Mouse (Mus musculus) embryonic facial prominence, embryonic 15.5 days (tissue): ENCODE results near the gene Cacna1h. TPM values are rescaled to one million over a fixed set of nuclear protein-coding genes. Genes with fewer than 3 reads are reported as not detected.

Source experiments
- ATAC-seq: fragments of 200-750 bp; cut with Nextera tagmentation; 2 replicates; pipeline ENCODE4 v1.8.0; 2017; ENCODE audit warnings: low read depth, moderate TSS enrichment; ENCODE audit not compliant: insufficient number of reproducible peaks, low FRiP score, low TSS enrichment
- H3K27ac ChIP-seq: fragments of 300-500 bp; sonication (generic); replicated peaks from 2 replicates; pipeline ENCODE4 v1.5.1; 2015; ENCODE audit warnings: mild to moderate bottlenecking, inconsistent platforms
- H3K27me3 ChIP-seq: fragments of 300-500 bp; sonication (generic); 2 replicates; pipeline ENCODE4 v1.6.1; 2015; ENCODE audit warnings: inconsistent platforms
- H3K36me3 ChIP-seq: fragments of 300-500 bp; sonication (generic); 2 replicates; pipeline ENCODE4 v1.6.1; 2015; ENCODE audit warnings: mild to moderate bottlenecking, inconsistent platforms
- H3K4me1 ChIP-seq: fragments of 300-500 bp; sonication (generic); 2 replicates; pipeline ENCODE4 v1.6.1; 2015; ENCODE audit warnings: inconsistent platforms
- H3K4me2 ChIP-seq: fragments of 300-500 bp; sonication (generic); replicated peaks from 2 replicates; pipeline ENCODE4 v1.6.1; 2015; ENCODE audit warnings: mild to moderate bottlenecking, inconsistent platforms
- H3K4me3 ChIP-seq: fragments of 300-500 bp; sonication (generic); replicated peaks from 2 replicates; pipeline ENCODE4 v1.5.1; 2015; ENCODE audit warnings: mild to moderate bottlenecking, inconsistent platforms
- H3K9ac ChIP-seq: fragments of 300-500 bp; sonication (generic); 2 replicates; pipeline ENCODE4 v1.6.1; 2015; ENCODE audit warnings: inconsistent platforms
- H3K9me3 ChIP-seq: fragments of 300-500 bp; sonication (generic); replicated peaks from 2 replicates; pipeline ENCODE4 v1.6.1; 2016; ENCODE audit warnings: inconsistent platforms
- WGBS: fragments of 180-500 bp; shearing (Covaris S2); methylation state at CpG from one replicate; pipeline ENCODE4 v1.1.7; 2015; 5-methylcytosine and 5-hydroxymethylcytosine counted together
- polyA plus RNA-seq: library from polyadenylated mRNA; unstranded; fragments of >200 nt; fragmentation: Nextera tagmentation; extraction: Ambion mirVana; gene quantifications from 2 replicates; pipeline ENCODE4 v1.2.1, GENCODE M21; 2015

The Cacna1h gene
- 4.3 and 5.7 TPM in 2 replicates for polyA plus RNA-seq

- Histone ChIP-seq H3K4me3 (peak within 1 kb of the TSS; percentile 78), H3K36me3 (no peaks in the 10 kb centered on the region), H3K27ac (peak within 1 kb of the TSS; percentile 82), H3K9me3 (no peaks in the 10 kb centered on the region), H3K9ac (peak within 1 kb of the TSS; percentile 68), H3K27me3 (0 out of 2 replicates have a peak, but pooled peaks cover 4% of the 10 kb centered on the region), H3K4me1 (peaks cover 64% of the 10 kb centered on the region), H3K4me2 (peak within 1 kb of the TSS; percentile 90)
- ATAC-seq = peak; percentile 89
- WGBS = under 1% methylated on average over 80 of the region's 103 CpGs
Measured at GRCm38 (mm10) chr17:25433617-25434606, at the start of gene Cacna1h. Gene Cacna1h (minus strand): TSS chr17:25433783.

GRCm38 (mm10) chr17:25482092-25482491, 48.5 kb upstream of the Cacna1h start:
- no peak for ATAC-seq
- H3K4me1 ChIP-seq = no peaks in the 10 kb centered on the region
- 85% methylated on average over 6 of the region's 6 CpGs for WGBS
- no peak overlapping the region for H3K4me2 ChIP-seq
- H3K4me3 ChIP-seq = no peak overlapping the region
- H3K27ac ChIP-seq = no peak overlapping the region
- peaks cover 6% of the 10 kb centered on the region; the same call in 1 of the 2 replicates for H3K27me3 ChIP-seq
- no peak overlapping the region for H3K9ac ChIP-seq
- H3K36me3 ChIP-seq = no peaks in the 10 kb centered on the region
- H3K9me3 ChIP-seq = no peaks in the 10 kb centered on the region

GRCm38 (mm10) chr17:25480820-25481219, 47.2 kb upstream of the Cacna1h start:
- peaks cover 6% of the 10 kb centered on the region; the same call in 1 of the 2 replicates for H3K27me3 ChIP-seq
- H3K4me2 ChIP-seq = no peak overlapping the region
- no peak overlapping the region for H3K9ac ChIP-seq
- no peak for ATAC-seq
- H3K36me3 ChIP-seq = no peaks in the 10 kb centered on the region
- WGBS = 64% methylated on average over 4 of the region's 4 CpGs
- H3K4me1 ChIP-seq = 0 out of 2 replicates have a peak, but pooled peaks cover 4% of the 10 kb centered on the region
- H3K4me3 ChIP-seq = no peak overlapping the region
- H3K27ac ChIP-seq = no peak overlapping the region
- no peaks in the 10 kb centered on the region for H3K9me3 ChIP-seq

GRCm38 (mm10) chr17:25480152-25480551, 46.6 kb upstream of the Cacna1h start:
- H3K36me3 ChIP-seq = no peaks in the 10 kb centered on the region
- ATAC-seq = no peak
- H3K4me2 ChIP-seq = no peak overlapping the region
- 51% methylated on average over 8 of the region's 8 CpGs for WGBS
- H3K9me3 ChIP-seq = no peaks in the 10 kb centered on the region
- H3K4me1 ChIP-seq = 0 out of 2 replicates have a peak, but pooled peaks cover 4% of the 10 kb centered on the region
- no peak overlapping the region for H3K4me3 ChIP-seq
- H3K27ac ChIP-seq = no peak overlapping the region
- H3K9ac ChIP-seq = no peak overlapping the region
- H3K27me3 ChIP-seq = peaks cover 6% of the 10 kb centered on the region; the same call in 1 of the 2 replicates

- peaks cover 22% of the 10 kb centered on the region for H3K27me3 ChIP-seq
- no peak for ATAC-seq
- H3K36me3 ChIP-seq = no peaks in the 10 kb centered on the region
- H3K9me3 ChIP-seq = no peaks in the 10 kb centered on the region
- peaks cover 16% of the 10 kb centered on the region; the same call in 1 of the 2 replicates for H3K4me1 ChIP-seq
- 40% methylated on average over 19 of the region's 19 CpGs for WGBS
- H3K4me3 ChIP-seq = no peak overlapping the region
- no peak overlapping the region for H3K27ac ChIP-seq
- H3K9ac ChIP-seq = no peak overlapping the region
- H3K4me2 ChIP-seq = no peak overlapping the region
Measured at GRCm38 (mm10) chr17:25475946-25476744, 42.6 kb upstream of the Cacna1h start.

GRCm38 (mm10) chr17:25474330-25475077, 40.9 kb upstream of the Cacna1h start:
- Histone ChIP-seq H3K4me1 (peaks cover 16% of the 10 kb centered on the region; the same call in 1 of the 2 replicates), H3K9ac (0 out of 2 replicates have a peak overlapping the region, but pooled peaks have one; percentile 23), H3K4me2 (peak overlapping the region; percentile 95), H3K27me3 (peaks cover 28% of the 10 kb centered on the region), H3K36me3 (no peaks in the 10 kb centered on the region), H3K27ac (no peak overlapping the region), H3K9me3 (no peaks in the 10 kb centered on the region), H3K4me3 (peak overlapping the region; percentile 45)
- ATAC-seq = peak; percentile 52; the same call in 1 of the 2 replicates
- 1% methylated on average over 38 of the region's 38 CpGs for WGBS

GRCm38 (mm10) chr17:25472044-25472443, 38.5 kb upstream of the Cacna1h start:
- Histone ChIP-seq H3K36me3 (no peaks in the 10 kb centered on the region), H3K9ac (no peak overlapping the region), H3K4me3 (no peak overlapping the region), H3K27me3 (peaks cover 28% of the 10 kb centered on the region), H3K4me2 (no peak overlapping the region), H3K27ac (no peak overlapping the region), H3K4me1 (peaks cover 16% of the 10 kb centered on the region; the same call in 1 of the 2 replicates), H3K9me3 (no peaks in the 10 kb centered on the region)
- 46% methylated on average over 14 of the region's 14 CpGs for WGBS
- ATAC-seq = no peak

GRCm38 (mm10) chr17:25471418-25471817, 37.8 kb upstream of the Cacna1h start:
- WGBS = 53% methylated on average over 8 of the region's 8 CpGs
- H3K27ac ChIP-seq = no peak overlapping the region
- peaks cover 16% of the 10 kb centered on the region; the same call in 1 of the 2 replicates for H3K4me1 ChIP-seq
- peaks cover 28% of the 10 kb centered on the region for H3K27me3 ChIP-seq
- no peak for ATAC-seq
- H3K4me2 ChIP-seq = no peak overlapping the region
- no peak overlapping the region for H3K4me3 ChIP-seq
- no peaks in the 10 kb centered on the region for H3K36me3 ChIP-seq
- H3K9me3 ChIP-seq = no peaks in the 10 kb centered on the region
- no peak overlapping the region for H3K9ac ChIP-seq

- Histone ChIP-seq H3K4me1 (peaks cover 10% of the 10 kb centered on the region; the same call in 1 of the 2 replicates), H3K9ac (no peak overlapping the region), H3K27ac (no peak overlapping the region), H3K36me3 (no peaks in the 10 kb centered on the region), H3K4me2 (no peak overlapping the region), H3K4me3 (no peak overlapping the region), H3K9me3 (no peaks in the 10 kb centered on the region), H3K27me3 (peaks cover 28% of the 10 kb centered on the region)
- 20% methylated on average over 8 of the region's 8 CpGs for WGBS
- ATAC-seq = no peak
Measured at GRCm38 (mm10) chr17:25469798-25470197, 36.2 kb upstream of the Cacna1h start.

GRCm38 (mm10) chr17:25468301-25468700, 34.7 kb upstream of the Cacna1h start:
- Histone ChIP-seq H3K9me3 (no peaks in the 10 kb centered on the region), H3K9ac (no peak overlapping the region), H3K36me3 (no peaks in the 10 kb centered on the region), H3K4me1 (no peaks in the 10 kb centered on the region), H3K27me3 (peaks cover 23% of the 10 kb centered on the region), H3K27ac (no peak overlapping the region), H3K4me3 (no peak overlapping the region), H3K4me2 (no peak overlapping the region)
- no peak for ATAC-seq
- 67% methylated on average over 6 of the region's 6 CpGs for WGBS
